Comparison of ENCODE assay signal across 16 mouse cellular contexts in genomic region chr10:93303231-93303630, GRCm38 (mm10). TPM values are rescaled to one million over a fixed set of nuclear protein-coding genes. Genes with fewer than 3 reads are reported as not detected.
DNase-seq lines count a peak whose midpoint lies in the region; ATAC-seq and TF ChIP-seq lines count a peak whose summit lies in the region.
"Had no signal": no experiment of that assay in that cellular context is flagged by ENCODE, and none has a peak within 500 bp of the region (broad histone marks: within the 10 kb centered on the region; RNA-seq: fewer than 3 reads in every experiment).

No protein-coding gene starts in this region.

- TF ChIP-seq EP300 in lung, postnatal 0 days (IDR thresholded peaks at IDR 0.05), result no peak
- TF ChIP-seq EP300 in heart, postnatal 0 days (IDR thresholded peaks at IDR 0.05; ENCODE audit: low read depth), result no peak

- DNase-seq in heart, postnatal 14 days, result no peak
- no peak for DNase-seq in kidney, postnatal 0 days (ENCODE audit: low spot score)
- no peak for DNase-seq in kidney, adult 9 months
- DNase-seq in lung, postnatal 0 days (ENCODE audit: low spot score), result no peak
- no peak for DNase-seq in lung, postnatal 4 days
- DNase-seq in heart, postnatal 0 days (ENCODE audit: low spot score), result no peak
- DNase-seq: adrenal gland, postnatal 14 days; cerebellum, adult 8-10 months; gastrocnemius, postnatal 14 days; kidney, adult 18-20 months; lung, adult 2 months; thymus, adult 2 months had no signal

- WGBS in heart, embryonic 12.5 days, result 59% methylated on average over 4 of the region's 4 CpGs
- WGBS in kidney, postnatal 0 days, result 69% methylated on average over 4 of the region's 4 CpGs
- 53% methylated on average over 4 of the region's 4 CpGs for WGBS in lung, postnatal 0 days
- WGBS in heart, postnatal 0 days, result 61% methylated on average over 4 of the region's 4 CpGs

- intact Hi-C loops in heart, postnatal 14 days (cut with DNase I), result no loop called here

- H3K36me3 ChIP-seq in heart, embryonic 12.5 days, result 0 out of 2 replicates have a peak, but pooled peaks cover 3% of the 10 kb centered on the region
- H3K36me3 ChIP-seq in kidney, postnatal 0 days (ENCODE audit: insufficient read depth, low read length), result no peaks in the 10 kb centered on the region
- no peaks in the 10 kb centered on the region for H3K36me3 ChIP-seq in lung, postnatal 0 days (ENCODE audit: insufficient read depth, low read length)
- no peaks in the 10 kb centered on the region for H3K36me3 ChIP-seq in heart, postnatal 0 days (replicated peaks; ENCODE audit: control insufficient read depth, insufficient read depth, low read length)
- H3K36me3 ChIP-seq: forebrain, embryonic 12.5 days; hindbrain, embryonic 10.5 days; neural tube, embryonic 12.5 days had no signal

- H3K27me3 ChIP-seq in heart, embryonic 12.5 days (replicated peaks), result no peaks in the 10 kb centered on the region
- H3K27me3 ChIP-seq in kidney, postnatal 0 days (ENCODE audit: insufficient read depth, low read length), result no peaks in the 10 kb centered on the region
- no peaks in the 10 kb centered on the region for H3K27me3 ChIP-seq in lung, postnatal 0 days (replicated peaks; ENCODE audit: insufficient read depth, low read length)
- no peaks in the 10 kb centered on the region for H3K27me3 ChIP-seq in heart, postnatal 0 days (ENCODE audit: control insufficient read depth, insufficient read depth, low read length)
- H3K27me3 ChIP-seq: forebrain, embryonic 12.5 days; neural tube, embryonic 12.5 days had no signal

- ATAC-seq in heart, embryonic 12.5 days (ENCODE audit: insufficient number of reproducible peaks, low FRiP score), result no peak
- ATAC-seq in kidney, postnatal 0 days (replicated peaks; ENCODE audit: low FRiP score, low read depth), result no peak
- no peak for ATAC-seq in lung, postnatal 0 days
- ATAC-seq in heart, postnatal 0 days (ENCODE audit: insufficient read depth, low read depth), result no peak

- H3K4me1 ChIP-seq in heart, embryonic 12.5 days (replicated peaks), result peaks cover 32% of the 10 kb centered on the region
- 0 out of 2 replicates have a peak, but pooled peaks cover 5% of the 10 kb centered on the region for H3K4me1 ChIP-seq in kidney, postnatal 0 days (replicated peaks; ENCODE audit: insufficient read depth, low read length)
- 0 out of 2 replicates have a peak, but pooled peaks cover 3% of the 10 kb centered on the region for H3K4me1 ChIP-seq in lung, postnatal 0 days (ENCODE audit: insufficient read depth, low read depth, low read length)
- no peaks in the 10 kb centered on the region for H3K4me1 ChIP-seq in heart, postnatal 0 days (ENCODE audit: control insufficient read depth, insufficient read depth)
- H3K4me1 ChIP-seq: neural tube, embryonic 12.5 days had no signal

- H3K4me3 ChIP-seq in heart, embryonic 12.5 days, result no peak overlapping the region
- H3K4me3 ChIP-seq in kidney, postnatal 0 days (replicated peaks; ENCODE audit: low read depth, low read length), result no peak overlapping the region
- no peak overlapping the region for H3K4me3 ChIP-seq in lung, postnatal 0 days (ENCODE audit: low read depth, low read length)
- no peak overlapping the region for H3K4me3 ChIP-seq in heart, postnatal 0 days (ENCODE audit: low read depth, low read length)
- H3K4me3 ChIP-seq: forebrain, embryonic 12.5 days; hindbrain, embryonic 10.5 days; neural tube, embryonic 12.5 days had no signal

- peak overlapping the region; percentile 55; the same call in 1 of the 2 replicates for H3K27ac ChIP-seq in heart, embryonic 12.5 days (ENCODE audit: poor library complexity, severe bottlenecking)
- H3K27ac ChIP-seq in kidney, postnatal 0 days, result peak overlapping the region; percentile 65; the same call in 1 of the 2 replicates
- peak overlapping the region; percentile 48; the same call in 1 of the 2 replicates for H3K27ac ChIP-seq in lung, postnatal 0 days (ENCODE audit: low read length)
- peak overlapping the region; percentile 83 for H3K27ac ChIP-seq in heart, postnatal 0 days (ENCODE audit: low read depth)
- H3K27ac ChIP-seq: forebrain, embryonic 12.5 days; hindbrain, embryonic 10.5 days; neural tube, embryonic 12.5 days had no signal

- peak overlapping the region; percentile 33 for H3K4me2 ChIP-seq in heart, embryonic 12.5 days
- H3K4me2 ChIP-seq in kidney, postnatal 0 days (ENCODE audit: low read length), result peak overlapping the region; percentile 8; the same call in 1 of the 2 replicates
- 0 out of 2 replicates have a peak overlapping the region, but pooled peaks have one; percentile 1 for H3K4me2 ChIP-seq in lung, postnatal 0 days (replicated peaks; ENCODE audit: low read depth, low read length)
- peak overlapping the region; percentile 7; the same call in 1 of the 2 replicates for H3K4me2 ChIP-seq in heart, postnatal 0 days (ENCODE audit: low read depth, low read length)
- H3K4me2 ChIP-seq: forebrain, embryonic 12.5 days; neural tube, embryonic 12.5 days had no signal

- H3K9ac ChIP-seq in heart, embryonic 12.5 days, result peak overlapping the region; percentile 33; the same call in 1 of the 2 replicates
- H3K9ac ChIP-seq in kidney, postnatal 0 days (ENCODE audit: low read depth, low read length), result no peak overlapping the region
- no peak overlapping the region for H3K9ac ChIP-seq in lung, postnatal 0 days (replicated peaks; ENCODE audit: low read depth)
- H3K9ac ChIP-seq in heart, postnatal 0 days (replicated peaks; ENCODE audit: low read depth, low read length), result no peak overlapping the region
- H3K9ac ChIP-seq: forebrain, embryonic 12.5 days; neural tube, embryonic 12.5 days had no signal

- H3K9me3 ChIP-seq in heart, embryonic 12.5 days (replicated peaks), result 0 out of 2 replicates have a peak, but pooled peaks cover 3% of the 10 kb centered on the region
- H3K9me3 ChIP-seq in kidney, postnatal 0 days (replicated peaks; ENCODE audit: low read length), result no peaks in the 10 kb centered on the region
- H3K9me3 ChIP-seq in lung, postnatal 0 days (ENCODE audit: low read length), result no peaks in the 10 kb centered on the region
- H3K9me3 ChIP-seq in heart, postnatal 0 days (replicated peaks; ENCODE audit: control insufficient read depth, low read length), result no peaks in the 10 kb centered on the region
- H3K9me3 ChIP-seq: forebrain, embryonic 12.5 days; hindbrain, embryonic 10.5 days; neural tube, embryonic 12.5 days had no signal

- no peak for TF ChIP-seq CTCF in kidney, postnatal 0 days (IDR thresholded peaks at IDR 0.05; ENCODE audit: low read depth)
- TF ChIP-seq CTCF in lung, postnatal 0 days (IDR thresholded peaks at IDR 0.05), result no peak
- TF ChIP-seq CTCF in heart, postnatal 0 days (IDR thresholded peaks at IDR 0.05; ENCODE audit: low read depth), result no peak

RNA-seq across cellular contexts. Expression of gene Elk3, which starts 7.7 kb away (rescaled TPM):
- polyA plus RNA-seq in heart, embryonic 12.5 days (2016; fragmentation: Nextera tagmentation; extraction: Ambion mirVana), result 36.8 and 41.0 TPM in 2 replicates
- total RNA-seq in heart, postnatal 14 days (2021), result 10 to 100 TPM; 64.1 to 67.2 TPM
- 50.2 and 53.9 TPM in 2 replicates for polyA plus RNA-seq in kidney, postnatal 0 days (2015; fragmentation: Nextera tagmentation; extraction: Ambion mirVana)
- polyA plus RNA-seq in lung, postnatal 0 days (2015; fragmentation: Nextera tagmentation; extraction: Ambion mirVana), result 56.0 and 61.5 TPM in 2 replicates
- total RNA-seq in heart, postnatal 0 days (2014; rRNA removed; ENCODE audit: low replicate concordance), result 45.0 and 47.3 TPM in 2 replicates
- polyA plus RNA-seq in heart, postnatal 0 days (2015; fragmentation: Nextera tagmentation; extraction: Ambion mirVana), result 31.0 and 34.4 TPM in 2 replicates
